Mouse (Mus musculus) CH12.LX (cell line): ENCODE data around the gene Zfp697. TPM values are rescaled to one million over a fixed set of nuclear protein-coding genes. Genes with fewer than 3 reads are reported as not detected.

Source experiments
- DNase-seq: peaks from one replicate; pipeline ENCODE4 v3.0.0-alpha.2; 2013; ENCODE audit errors: extremely low read depth
- H3K27ac ChIP-seq: 2 replicates; pipeline ENCODE4 v1.5.1; 2012; ENCODE audit warnings: low read depth, mild to moderate bottlenecking, control low read depth, moderate library complexity; ENCODE audit not compliant: insufficient read depth
- H3K27me3 ChIP-seq: replicated peaks from 2 replicates; pipeline ENCODE3; 2012; ENCODE audit warnings: inconsistent platforms
- H3K36me3 ChIP-seq, 2 experiments: replicated peaks in 1 of 2; 2 replicates each; pipeline versions ENCODE3 to v1.6.1; 2012; ENCODE audit warnings: inconsistent platforms in 1 of 2, low read length in 1 of 2, mild to moderate bottlenecking in 1 of 2, mixed read lengths in 1 of 2, moderate library complexity in 1 of 2; ENCODE audit not compliant: control insufficient read depth in 1 of 2, insufficient read depth in 1 of 2
- H3K4me1 ChIP-seq, 2 experiments: 2 replicates each; pipeline ENCODE4 v1.6.1; 2012; ENCODE audit warnings: inconsistent platforms in 1 of 2, moderate library complexity in 1 of 2; ENCODE audit not compliant: insufficient read depth in 2 of 2, control insufficient read depth in 1 of 2
- H3K4me2 ChIP-seq: 2 replicates; pipeline ENCODE4 v1.6.1; 2012; ENCODE audit warnings: low read depth, mild to moderate bottlenecking, control low read depth; ENCODE audit not compliant: poor library complexity, insufficient read depth, severe bottlenecking
- H3K4me3 ChIP-seq, 3 experiments: fragments of 150-350 bp in 1 of 3; sonication (generic) in 1 of 3; replicated peaks in 1 of 3; 2 replicates each; pipeline versions ENCODE3 to v1.5.1; 2011 to 2012; ENCODE audit warnings: low read depth in 2 of 3, low read length in 2 of 3, mild to moderate bottlenecking in 2 of 3, moderate library complexity in 2 of 3, control low read depth in 1 of 3, improper control_type of control experiment in 1 of 3, inconsistent platforms in 1 of 3, mixed read lengths in 1 of 3; ENCODE audit not compliant: poor library complexity in 1 of 3
- H3K79me2 ChIP-seq: replicated peaks from 2 replicates; pipeline ENCODE4 v1.6.1; 2012; ENCODE audit warnings: mild to moderate bottlenecking, moderate library complexity; ENCODE audit not compliant: control insufficient read depth, poor library complexity, insufficient read depth, severe bottlenecking; ENCODE audit errors: extremely low read depth
- H3K9ac ChIP-seq: 2 replicates; pipeline ENCODE4 v1.6.1; 2012; ENCODE audit warnings: low read depth, mild to moderate bottlenecking, control low read depth, moderate library complexity; ENCODE audit not compliant: insufficient read depth
- H3K9me3 ChIP-seq: replicated peaks from 2 replicates; pipeline ENCODE3; 2012; ENCODE audit warnings: low read length, inconsistent platforms, mixed read lengths
- CTCF ChIP-seq, 2 experiments: IDR thresholded peaks in 1 of 2; conservative IDR thresholded peaks in 1 of 2; 2 replicates each; pipeline ENCODE4 v1.5.1; 2011 to 2012; ENCODE audit warnings: low read depth in 2 of 2, low read length in 2 of 2, improper control_type of control experiment in 1 of 2, inconsistent platforms in 1 of 2, mild to moderate bottlenecking in 1 of 2, moderate library complexity in 1 of 2
- IRF4 ChIP-seq: IDR thresholded peaks from 2 replicates; pipeline ENCODE4 v1.6.1; 2014; ENCODE audit warnings: low read depth, mild to moderate bottlenecking, inconsistent platforms, low read length, improper control_type of control experiment
- KAT2A ChIP-seq: IDR thresholded peaks from 2 replicates; pipeline ENCODE4 v1.6.1; 2012; ENCODE audit warnings: low read length, improper control_type of control experiment, inconsistent platforms; ENCODE audit not compliant: insufficient replicate concordance
- NELFE ChIP-seq: IDR thresholded peaks from 2 replicates; pipeline ENCODE4 v1.6.1; 2011; ENCODE audit warnings: low read depth, low read length, improper control_type of control experiment
- NRF1 ChIP-seq: IDR thresholded peaks from 2 replicates; pipeline ENCODE4 v1.6.1; 2014; ENCODE audit warnings: low read depth, mild to moderate bottlenecking, inconsistent platforms, low read length, improper control_type of control experiment, moderate library complexity
- RCOR1 ChIP-seq: conservative IDR thresholded peaks from 2 replicates; pipeline ENCODE4 v1.6.1; 2012; ENCODE audit warnings: low read depth, mild to moderate bottlenecking, inconsistent platforms, low read length, improper control_type of control experiment
- SMC3 ChIP-seq: IDR thresholded peaks from 2 replicates; pipeline ENCODE4 v1.6.1; 2011; ENCODE audit warnings: low read depth, low read length, improper control_type of control experiment
- TCF12 ChIP-seq: IDR thresholded peaks from 2 replicates; pipeline ENCODE4 v1.6.1; 2014; ENCODE audit warnings: low read depth, mild to moderate bottlenecking, inconsistent platforms, low read length, improper control_type of control experiment
- UBTF ChIP-seq: IDR thresholded peaks from 2 replicates; pipeline ENCODE4 v1.6.1; 2012; ENCODE audit warnings: low read depth, mild to moderate bottlenecking, inconsistent platforms, low read length, improper control_type of control experiment, moderate library complexity
- ZKSCAN1 ChIP-seq: IDR thresholded peaks from 2 replicates; pipeline ENCODE4 v1.6.1; 2012; ENCODE audit warnings: low read depth, inconsistent platforms, low read length, improper control_type of control experiment, borderline replicate concordance
- ZMIZ1 ChIP-seq: IDR thresholded peaks from 2 replicates; pipeline ENCODE4 v1.6.1; 2012; ENCODE audit warnings: low read depth, mild to moderate bottlenecking, inconsistent platforms, low read length, improper control_type of control experiment
- dilution Hi-C: fragments of 300-500 bp; cut with MboI; formaldehyde crosslinking; loops from 2 replicates; pipeline ENCODE4 v1.14.3; 2020; ENCODE audit warnings: low sequenced_read_pairs; ENCODE audit not compliant: extremely low pct_unique_long_range_greater_than_20kb, extremely low pct_ligation_motif_present
- in situ Hi-C: fragments of 300-500 bp; cut with MboI; formaldehyde crosslinking; loops from 3 replicates; pipeline ENCODE4 v1.14.3; 2019; ENCODE audit warnings: low sequenced_read_pairs, low pct_ligation_motif_present, low pct_unique_long_range_greater_than_20kb, mixed read lengths
- polyA plus RNA-seq: library from polyadenylated mRNA; unstranded; fragments of >175 nt; gene quantifications from 2 replicates; pipeline ENCODE4 v1.2.1, GENCODE M21; 2012; ENCODE audit warnings: low read depth; ENCODE audit not compliant: insufficient read length
- total RNA-seq, 2 experiments: library from RNA; depleted of rRNA; stranded (reverse); fragments of 300-350 nt in 1 of 2; fragments of >200 nt in 1 of 2; gene quantifications; 2 replicates each; pipeline ENCODE4 v1.2.3; 2012 to 2014

Gene Zfp697
- total and polyA plus RNA-seq, 3 experiments = not detected

DNA sequence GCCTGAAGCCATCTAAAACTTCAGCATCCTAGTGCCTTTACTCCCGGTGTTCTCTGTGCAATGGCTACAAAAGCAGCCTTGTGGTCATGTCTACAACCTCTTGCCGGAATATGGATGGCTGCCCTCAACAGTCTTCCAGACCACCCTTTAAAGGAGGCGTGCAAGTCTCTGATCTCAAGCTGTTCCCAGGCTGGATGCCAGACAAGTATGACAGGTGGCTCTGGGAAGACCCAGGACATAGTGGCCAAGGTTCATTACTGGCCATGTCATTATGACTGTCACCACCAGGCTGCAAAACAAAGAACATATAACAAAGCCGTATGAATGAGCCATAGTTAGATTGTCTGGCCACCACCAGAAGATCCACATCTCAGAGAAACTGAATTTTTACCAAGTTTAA, 4.0 kb upstream of the Zfp697 start:
- in situ Hi-C loops = no loop called here
- no peak overlapping the region for H3K9ac ChIP-seq

DNA sequence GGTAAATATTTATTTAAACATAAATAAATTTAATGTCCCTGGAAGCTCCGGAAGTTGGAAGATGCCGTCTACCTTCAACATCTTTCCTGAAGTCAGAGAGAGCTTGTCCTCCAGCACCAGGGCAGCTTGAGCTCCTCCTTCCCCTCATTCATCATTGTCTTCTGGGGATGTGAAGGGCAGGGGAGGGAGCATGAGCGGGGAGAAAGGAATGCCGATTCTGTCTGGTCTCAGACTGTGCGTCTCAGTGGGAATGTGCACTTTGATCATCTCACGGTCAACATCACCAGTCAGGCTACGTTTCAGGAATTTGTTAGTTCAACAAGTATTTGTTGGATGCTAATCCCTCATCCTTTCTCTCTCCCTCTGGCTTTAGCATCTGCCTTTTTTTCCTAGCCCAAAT, 3.0 kb upstream of the Zfp697 start:
- Histone ChIP-seq H3K79me2 (no peaks in the 10 kb centered on the region), H3K36me3 (no peaks in the 10 kb centered on the region), H3K9ac (no peak overlapping the region), H3K4me2 (no peak overlapping the region), H3K27me3 (peaks cover 12% of the 10 kb centered on the region), H3K4me3 (no peak overlapping the region), H3K4me1 (peaks cover 4 to 14% of the 10 kb centered on the region in 2 experiments), H3K27ac (no peak overlapping the region), H3K9me3 (no peaks in the 10 kb centered on the region)
- no peak for TF ChIP-seq NRF1
- TF ChIP-seq SMC3 = no peak
- TF ChIP-seq NELFE = no peak
- TF ChIP-seq TCF12 = no peak
- TF ChIP-seq ZKSCAN1 = no peak
- no peak for TF ChIP-seq IRF4
- no peak for TF ChIP-seq CTCF (conservative IDR thresholded peaks at IDR 0.05 in 1 of 2, IDR thresholded peaks at IDR 0.05 in 1 of 2; ENCODE audit: low read depth in 2 of 2, low read length in 2 of 2)
- no peak for TF ChIP-seq UBTF
- no peak for TF ChIP-seq RCOR1
- TF ChIP-seq ZMIZ1 = no peak
- no peak for DNase-seq
- in situ Hi-C loops = no loop called here
- dilution Hi-C loops = no loop called here

More for the DNA sequence above, 4.0 kb upstream of the Zfp697 start:
- H3K27ac ChIP-seq = no peak overlapping the region
- H3K4me2 ChIP-seq = no peak overlapping the region
- no peak for DNase-seq
- TF ChIP-seq SMC3 = no peak
- H3K9me3 ChIP-seq = no peaks in the 10 kb centered on the region
- H3K79me2 ChIP-seq = no peaks in the 10 kb centered on the region
- no peak overlapping the region for H3K4me3 ChIP-seq
- dilution Hi-C loops = no loop called here
- H3K27me3 ChIP-seq = peaks cover 10% of the 10 kb centered on the region
- no peaks in the 10 kb centered on the region for H3K36me3 ChIP-seq
- peaks cover 4 to 5% of the 10 kb centered on the region in 2 experiments for H3K4me1 ChIP-seq

DNA sequence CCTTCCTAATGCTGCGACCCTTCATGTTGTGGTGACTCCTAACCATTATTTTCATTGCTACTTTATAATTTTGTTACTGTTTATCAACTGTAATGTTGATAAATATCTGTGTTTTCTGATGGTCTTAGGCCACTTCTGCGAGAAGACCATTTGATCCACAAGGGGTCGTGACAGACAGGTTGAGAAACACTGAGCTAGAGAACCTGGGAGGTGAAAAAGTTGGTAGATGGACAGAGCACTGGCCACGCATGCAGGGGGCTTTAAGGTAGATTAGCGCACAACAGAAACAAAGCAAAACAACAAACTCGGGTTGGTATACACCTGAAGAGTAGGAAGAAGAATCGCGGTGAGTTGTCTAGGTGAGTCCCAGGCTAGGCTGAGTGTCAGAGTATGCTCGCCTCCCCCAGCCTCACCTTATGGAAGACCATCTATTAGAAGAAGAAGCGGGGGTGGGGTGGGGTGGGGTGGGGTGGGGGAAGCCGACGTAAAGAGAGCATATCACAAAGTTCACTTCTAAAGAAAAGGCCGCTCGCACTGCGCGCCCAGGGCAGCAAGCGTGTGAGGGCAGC, 500 bp upstream of the Zfp697 start:
- in situ Hi-C loops (no loop called here), dilution Hi-C loops (no loop called here)
- H3K36me3 ChIP-seq = no peaks in the 10 kb centered on the region
- H3K9ac ChIP-seq = no peak overlapping the region
- no peaks in the 10 kb centered on the region for H3K9me3 ChIP-seq
- no peak overlapping the region for H3K4me2 ChIP-seq
- no peak for DNase-seq
- H3K27me3 ChIP-seq = peaks cover 14% of the 10 kb centered on the region
- no peak overlapping the region for H3K27ac ChIP-seq
- peaks cover 8 to 18% of the 10 kb centered on the region in 2 experiments for H3K4me1 ChIP-seq
- TF ChIP-seq KAT2A = no peak
- TF ChIP-seq SMC3 = peak; percentile 15; the same call in 1 of the 2 replicates
- H3K79me2 ChIP-seq = no peaks in the 10 kb centered on the region
- no peak overlapping the region for H3K4me3 ChIP-seq
